Mouse (Mus musculus) hindbrain, embryonic 11.5 days (tissue): ENCODE data around the gene B430306N03Rik. TPM values are rescaled to one million over a fixed set of nuclear protein-coding genes. Genes with fewer than 3 reads are reported as not detected.
"Not testable (repeated sequence)": the region's sequence is repeated elsewhere in the genome, so short reads cannot be mapped to it uniquely, and the experiment has no call there.

ENCODE experiments used
- ATAC-seq: fragments of 200-750 bp; cut with Nextera tagmentation; 2 replicates; pipeline ENCODE4 v1.8.0; 2017; ENCODE audit warnings: mild to moderate bottlenecking, moderate TSS enrichment, moderate library complexity; ENCODE audit not compliant: low FRiP score
- DNase-seq: peaks from one replicate; pipeline ENCODE4 v3.0.0-alpha.2; 2015; ENCODE audit warnings: low spot score
- H3K27ac ChIP-seq: fragments of 300-500 bp; sonication (generic); 2 replicates; pipeline ENCODE4 v1.5.1; 2014; ENCODE audit warnings: mild to moderate bottlenecking, low read depth, low read length
- H3K27me3 ChIP-seq: fragments of 300-500 bp; sonication (generic); 2 replicates; pipeline ENCODE4 v1.6.1; 2014; ENCODE audit warnings: mild to moderate bottlenecking, low read length, moderate library complexity, mixed read lengths; ENCODE audit not compliant: control insufficient read depth, insufficient read depth
- H3K36me3 ChIP-seq: fragments of 300-500 bp; sonication (generic); 2 replicates; pipeline ENCODE4 v1.6.1; 2014; ENCODE audit warnings: mild to moderate bottlenecking, low read length, moderate library complexity, mixed read lengths; ENCODE audit not compliant: control insufficient read depth, insufficient read depth
- H3K4me1 ChIP-seq: fragments of 300-500 bp; sonication (generic); replicated peaks from 2 replicates; pipeline ENCODE4 v1.6.1; 2014; ENCODE audit warnings: low read length, mixed read lengths; ENCODE audit not compliant: control insufficient read depth, insufficient read depth
- H3K4me2 ChIP-seq: fragments of 300-500 bp; sonication (generic); replicated peaks from 2 replicates; pipeline ENCODE4 v1.6.1; 2014; ENCODE audit warnings: mild to moderate bottlenecking, low read depth, low read length
- H3K4me3 ChIP-seq: fragments of 300-500 bp; sonication (generic); 2 replicates; pipeline ENCODE4 v1.5.1; 2014; ENCODE audit warnings: low read depth, low read length
- H3K9ac ChIP-seq: fragments of 300-500 bp; sonication (generic); 2 replicates; pipeline ENCODE4 v1.6.1; 2014; ENCODE audit warnings: low read depth, low read length
- H3K9me3 ChIP-seq: fragments of 300-500 bp; sonication (generic); 2 replicates; pipeline ENCODE4 v1.6.1; 2016; ENCODE audit warnings: low read length; ENCODE audit not compliant: control insufficient read depth
- WGBS: fragments of 180-500 bp; shearing (Covaris S2); extraction: QIAGEN DNeasy Blood & Tissue Kit; methylation state at CpG from one replicate; pipeline ENCODE4 v1.1.7; 2014; 5-methylcytosine and 5-hydroxymethylcytosine counted together
- polyA plus RNA-seq: library from polyadenylated mRNA; unstranded; fragments of >200 nt; fragmentation: Nextera tagmentation; extraction: Ambion mirVana; gene quantifications from 2 replicates; pipeline ENCODE4 v1.2.1, GENCODE M21; 2014

Gene B430306N03Rik
- polyA plus RNA-seq, result 0.04 TPM in 1 of 2 replicates, not detected in the other

GRCm38 (mm10) chr17:48315905-48316579 is at the start of gene B430306N03Rik:
Gene B430306N03Rik (plus strand): TSS chr17:48316141.
- not testable (repeated sequence) for DNase-seq, H3K4me3 ChIP-seq, H3K36me3 ChIP-seq, H3K9me3 ChIP-seq, H3K4me2 ChIP-seq, H3K27ac ChIP-seq, H3K27me3 ChIP-seq, H3K9ac ChIP-seq, H3K4me1 ChIP-seq, ATAC-seq
- 89% methylated on average over 3 of the region's 3 CpGs for WGBS

- Histone ChIP-seq H3K9me3 (no peaks in the 10 kb centered on the region), H3K27ac (0 out of 2 replicates have a peak overlapping the region, but pooled peaks have one; percentile 6), H3K36me3 (no peaks in the 10 kb centered on the region), H3K4me2 (no peak overlapping the region), H3K4me1 (no peaks in the 10 kb centered on the region), H3K27me3 (no peaks in the 10 kb centered on the region), H3K4me3 (no peak overlapping the region), H3K9ac (no peak overlapping the region)
- 46% methylated on average over 2 of the region's 2 CpGs for WGBS
- no peak for DNase-seq
- no peak for ATAC-seq
These were observed 49.2 kb upstream of the B430306N03Rik start for GRCm38 (mm10) chr17:48266610-48267304.

- no peaks in the 10 kb centered on the region for H3K9me3 ChIP-seq
- DNase-seq (no peak), ATAC-seq (no peak)
- no peak overlapping the region for H3K4me3 ChIP-seq
- H3K9ac ChIP-seq, result no peak overlapping the region
- H3K36me3 ChIP-seq, result no peaks in the 10 kb centered on the region
- no peak overlapping the region for H3K4me2 ChIP-seq
- H3K27me3 ChIP-seq, result no peaks in the 10 kb centered on the region
- WGBS, result 92% methylated on average over 1 of the region's 1 CpGs
- no peaks in the 10 kb centered on the region for H3K4me1 ChIP-seq
- H3K27ac ChIP-seq, result no peak overlapping the region
These were observed 48.4 kb upstream of the B430306N03Rik start for GRCm38 (mm10) chr17:48267591-48267990.

GRCm38 (mm10) chr17:48268276-48268675 is 47.7 kb upstream of the B430306N03Rik start:
- ATAC-seq (no peak), DNase-seq (no peak)
- H3K9ac ChIP-seq, result no peak overlapping the region
- no peaks in the 10 kb centered on the region for H3K36me3 ChIP-seq
- no peaks in the 10 kb centered on the region for H3K27me3 ChIP-seq
- H3K27ac ChIP-seq, result no peak overlapping the region
- H3K4me2 ChIP-seq, result no peak overlapping the region
- H3K9me3 ChIP-seq, result no peaks in the 10 kb centered on the region
- no peaks in the 10 kb centered on the region for H3K4me1 ChIP-seq
- no peak overlapping the region for H3K4me3 ChIP-seq

- Histone ChIP-seq H3K27ac (no peak overlapping the region), H3K9me3 (no peaks in the 10 kb centered on the region), H3K4me1 (no peaks in the 10 kb centered on the region), H3K36me3 (no peaks in the 10 kb centered on the region), H3K27me3 (no peaks in the 10 kb centered on the region), H3K9ac (no peak overlapping the region), H3K4me3 (no peak overlapping the region), H3K4me2 (no peak overlapping the region)
- WGBS, result 72% methylated on average over 4 of the region's 4 CpGs
- DNase-seq, result no peak
- no peak for ATAC-seq
These were observed 46.1 kb upstream of the B430306N03Rik start for GRCm38 (mm10) chr17:48269833-48270232.

GRCm38 (mm10) chr17:48272158-48272557 is 43.8 kb upstream of the B430306N03Rik start:
- H3K9ac ChIP-seq, result no peak overlapping the region
- 74% methylated on average over 5 of the region's 5 CpGs for WGBS
- no peak overlapping the region for H3K27ac ChIP-seq
- no peak overlapping the region for H3K4me2 ChIP-seq
- H3K27me3 ChIP-seq, result no peaks in the 10 kb centered on the region
- ATAC-seq (no peak), DNase-seq (no peak)
- no peaks in the 10 kb centered on the region for H3K36me3 ChIP-seq
- H3K4me3 ChIP-seq, result no peak overlapping the region
- no peaks in the 10 kb centered on the region for H3K9me3 ChIP-seq
- H3K4me1 ChIP-seq, result no peaks in the 10 kb centered on the region

GRCm38 (mm10) chr17:48272598-48272997 is 43.3 kb upstream of the B430306N03Rik start:
- 91% methylated on average over 4 of the region's 4 CpGs for WGBS
- Histone ChIP-seq H3K9me3 (no peaks in the 10 kb centered on the region), H3K27me3 (no peaks in the 10 kb centered on the region), H3K4me1 (no peaks in the 10 kb centered on the region), H3K4me2 (no peak overlapping the region), H3K27ac (no peak overlapping the region), H3K36me3 (no peaks in the 10 kb centered on the region), H3K9ac (no peak overlapping the region), H3K4me3 (no peak overlapping the region)
- DNase-seq (no peak), ATAC-seq (no peak)

GRCm38 (mm10) chr17:48274098-48274497 is 41.8 kb upstream of the B430306N03Rik start:
- Histone ChIP-seq H3K36me3 (no peaks in the 10 kb centered on the region), H3K27me3 (no peaks in the 10 kb centered on the region), H3K4me3 (no peak overlapping the region), H3K9ac (no peak overlapping the region), H3K4me1 (no peaks in the 10 kb centered on the region), H3K4me2 (no peak overlapping the region), H3K9me3 (no peaks in the 10 kb centered on the region), H3K27ac (no peak overlapping the region)
- 76% methylated on average over 4 of the region's 4 CpGs for WGBS
- ATAC-seq (no peak), DNase-seq (no peak)

GRCm38 (mm10) chr17:48274885-48275284 is 41.1 kb upstream of the B430306N03Rik start:
- no peak overlapping the region for H3K4me2 ChIP-seq
- DNase-seq, result peak; percentile 88
- H3K27ac ChIP-seq, result no peak overlapping the region
- no peak overlapping the region for H3K4me3 ChIP-seq
- no peaks in the 10 kb centered on the region for H3K9me3 ChIP-seq
- H3K4me1 ChIP-seq, result no peaks in the 10 kb centered on the region
- WGBS, result 33% methylated on average over 6 of the region's 6 CpGs
- ATAC-seq, result peak; percentile 35; the same call in 1 of the 2 replicates
- H3K36me3 ChIP-seq, result no peaks in the 10 kb centered on the region
- H3K27me3 ChIP-seq, result no peaks in the 10 kb centered on the region
- H3K9ac ChIP-seq, result no peak overlapping the region
